Mouse (Mus musculus) liver, embryonic 14.5 days (tissue): ENCODE data around the gene Tcte1.

Experiments
- CTCF ChIP-seq: IDR thresholded peaks from 2 replicates; pipeline ENCODE4 v1.5.1; 2016; ENCODE audit warnings: antibody characterized with exemption, low read depth, control low read depth
- EP300 ChIP-seq: IDR thresholded peaks from 2 replicates; pipeline ENCODE4 v1.6.1; 2016; ENCODE audit warnings: antibody characterized with exemption, low read depth

DNA sequence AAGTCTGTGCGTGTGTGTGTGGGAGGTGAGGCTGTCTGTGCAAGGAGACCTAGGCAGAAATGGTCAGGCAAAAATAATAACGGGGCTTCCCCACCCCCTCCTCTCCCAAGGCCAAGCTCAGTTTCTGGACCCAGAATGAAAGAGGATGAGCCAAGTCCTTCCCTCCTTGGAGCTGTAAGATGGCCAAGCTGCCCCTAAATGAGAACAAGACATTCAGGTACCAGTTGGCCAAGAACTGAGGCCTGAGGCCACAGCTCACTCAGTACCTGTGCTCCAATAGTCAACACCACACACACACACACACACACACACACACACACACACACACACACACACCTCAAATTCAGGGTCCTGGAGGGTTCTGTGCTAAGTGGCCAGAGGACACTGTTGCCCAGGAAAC, 19.5 kb downstream of the Tcte1 start:
- TF ChIP-seq CTCF (no peak), EP300 (no peak)
